Mouse (Mus musculus) lung, postnatal 14 days (tissue): ENCODE results near the gene Ptprb.
A peak's percentile ranks its signal among the peaks of the same experiment; 100 is the strongest.

ENCODE experiments used
- DNase-seq: peaks from one replicate; pipeline ENCODE4 v3.0.0; 2021

The Ptprb gene

DNA sequence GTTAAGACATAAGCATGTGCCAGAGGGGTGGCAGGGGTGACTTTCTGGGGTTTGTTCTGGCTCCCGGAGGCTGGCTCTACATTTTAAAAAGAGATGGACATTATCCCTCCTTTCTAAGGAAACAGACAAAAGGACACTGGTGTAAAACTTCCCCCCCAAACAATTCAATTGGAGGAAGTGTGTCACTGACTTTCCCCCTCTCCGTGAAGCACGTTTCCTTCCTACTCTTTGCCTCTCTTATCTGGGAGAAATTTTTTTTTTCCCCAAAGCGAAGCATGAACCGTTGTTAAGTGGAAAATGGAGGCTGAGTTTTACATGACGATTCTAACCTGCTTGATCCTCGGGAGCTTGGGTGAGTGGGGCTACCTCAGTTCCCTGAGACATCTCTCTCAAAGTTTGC lies at the start of gene Ptprb:
TSS of gene Ptprb (plus strand) at position 244 of the 400 bp plus-strand sequence.
- no peak for DNase-seq

DNA sequence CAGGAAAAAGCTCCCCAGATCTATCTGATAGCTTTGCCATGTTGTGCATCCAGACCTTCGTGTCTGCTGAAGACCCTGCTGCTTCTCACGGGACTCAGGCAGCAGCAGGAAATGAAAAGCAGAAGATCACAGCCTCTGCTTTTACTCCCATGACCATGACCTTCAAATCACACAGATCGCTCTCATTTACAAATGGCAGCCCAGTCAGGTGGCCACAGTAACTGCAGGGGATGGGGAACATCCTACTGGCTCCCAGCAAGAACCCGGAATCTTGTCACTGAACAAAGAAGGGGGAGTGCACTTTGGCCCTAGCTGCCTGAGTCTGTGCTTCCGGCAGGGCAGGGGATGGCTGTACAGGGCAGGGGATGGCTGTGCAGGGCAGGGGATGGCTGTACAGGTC lies 40.0 kb upstream of the Ptprb start:
- DNase-seq: no peak

DNA sequence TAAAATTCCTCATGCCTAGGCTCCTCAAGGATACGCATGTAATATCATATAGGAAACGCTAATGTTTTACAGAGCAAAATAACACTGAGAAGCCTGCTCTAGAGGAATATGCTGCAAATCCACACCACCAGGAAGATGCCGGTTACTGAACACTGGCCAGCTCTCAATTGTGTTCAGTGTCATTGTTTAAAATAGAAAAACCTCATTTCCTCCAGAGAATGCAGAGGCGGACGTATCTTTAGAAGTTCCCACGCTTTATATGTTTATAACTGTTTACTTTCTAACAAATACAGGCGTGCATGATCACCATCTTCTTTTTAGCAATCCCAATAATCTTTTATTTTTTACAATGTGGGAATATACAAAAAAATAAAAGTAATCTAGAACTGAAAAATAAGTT lies 33.1 kb upstream of the Ptprb start:
- DNase-seq: peak; percentile 13

DNA sequence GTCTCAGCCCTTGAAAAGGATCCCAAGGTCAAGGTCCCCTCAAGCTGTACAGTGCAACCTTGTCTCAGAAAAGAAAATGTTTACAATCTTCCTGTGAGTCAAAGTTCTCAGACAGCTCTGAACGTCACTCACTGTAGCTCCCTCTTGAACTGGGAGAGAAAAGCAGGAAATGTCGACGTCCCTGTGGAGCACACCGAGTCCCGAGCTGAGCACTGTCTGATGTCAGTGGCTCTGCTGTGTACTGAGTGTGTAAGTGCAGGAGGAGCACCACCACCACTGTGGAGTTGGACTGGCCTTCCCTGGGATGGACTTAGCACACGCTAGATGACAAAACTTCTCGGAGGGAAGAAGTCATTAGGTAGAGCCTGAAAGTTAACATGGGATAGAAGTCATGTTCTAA lies 31.9 kb upstream of the Ptprb start:
- no peak for DNase-seq

DNA sequence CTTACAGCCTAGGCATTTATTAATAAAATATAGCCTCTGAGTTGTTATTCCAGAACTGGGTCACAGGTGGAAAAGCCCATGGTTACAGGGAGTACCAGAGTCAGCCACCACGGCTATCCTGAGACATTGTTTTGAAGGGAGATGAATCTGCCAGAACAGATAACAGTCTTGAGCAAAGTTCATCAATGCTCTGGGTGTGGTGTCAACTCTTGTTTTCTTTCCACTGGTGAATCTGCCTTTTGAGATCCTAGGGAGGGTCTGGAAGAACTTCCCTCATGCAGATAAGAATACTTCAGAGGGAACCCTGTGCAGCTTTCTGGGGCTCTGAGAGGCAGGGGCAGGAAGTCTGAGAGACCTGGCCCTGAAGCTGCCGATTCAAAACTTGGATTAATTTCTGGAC lies 29.7 kb upstream of the Ptprb start:
- no peak for DNase-seq

DNA sequence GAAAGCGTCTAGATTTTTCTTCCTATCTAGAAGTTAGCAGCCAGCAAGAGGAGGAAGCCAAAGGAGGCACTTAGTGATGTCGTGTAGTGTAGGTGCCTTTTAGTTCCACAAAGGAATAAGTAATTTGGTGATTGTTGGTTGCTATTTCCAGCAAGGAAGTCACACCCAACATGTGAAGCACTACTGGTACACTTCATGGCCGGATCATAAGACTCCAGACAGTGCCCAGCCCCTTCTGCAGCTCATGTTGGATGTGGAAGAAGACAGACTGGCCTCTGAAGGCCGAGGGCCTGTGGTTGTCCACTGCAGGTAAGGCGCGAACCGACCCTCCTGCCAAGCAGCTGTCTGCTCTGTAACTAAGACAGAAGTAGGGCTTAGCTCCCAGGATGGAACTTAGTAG lies 22.7 kb upstream of the Ptprb start:
- DNase-seq: no peak

DNA sequence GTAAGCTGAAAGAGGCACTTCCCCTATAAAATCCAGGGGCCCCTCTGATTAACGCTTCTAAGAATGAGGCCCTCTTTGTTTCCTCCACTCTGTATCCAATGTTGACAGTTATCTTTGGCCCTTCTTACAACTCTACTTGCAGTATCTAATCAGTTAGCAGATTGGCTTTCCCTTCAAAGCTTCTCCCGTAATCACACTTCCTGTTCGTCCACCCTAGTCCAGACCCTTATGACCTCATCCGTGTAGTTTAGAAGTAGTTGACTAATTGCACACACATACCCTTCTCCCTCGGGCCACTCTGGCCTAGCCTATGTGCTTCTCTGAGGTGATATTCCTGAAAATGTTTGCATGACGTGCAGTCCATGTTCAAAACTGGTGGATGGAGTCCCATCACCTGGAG lies 21.4 kb upstream of the Ptprb start:
- DNase-seq: no peak

DNA sequence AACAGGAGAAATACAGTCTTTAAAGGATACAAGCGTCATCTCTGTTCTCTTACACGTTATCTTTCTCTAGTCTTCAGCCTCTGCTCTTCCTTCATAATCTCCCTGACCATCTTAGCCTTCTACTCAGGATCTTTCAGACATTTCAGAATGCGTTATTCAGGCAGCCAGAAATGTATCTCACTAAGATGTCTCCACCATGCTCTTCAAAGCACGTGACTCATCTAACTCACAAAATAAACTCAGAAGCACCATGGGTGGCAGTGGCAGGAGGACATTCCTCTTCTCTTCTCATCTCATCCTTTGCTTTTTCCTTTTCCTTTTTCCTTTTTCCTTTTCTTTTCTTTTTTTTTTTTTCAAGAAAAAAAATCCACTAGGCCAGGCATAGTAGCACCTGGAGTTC lies 16.0 kb upstream of the Ptprb start:
- DNase-seq: no peak

DNA sequence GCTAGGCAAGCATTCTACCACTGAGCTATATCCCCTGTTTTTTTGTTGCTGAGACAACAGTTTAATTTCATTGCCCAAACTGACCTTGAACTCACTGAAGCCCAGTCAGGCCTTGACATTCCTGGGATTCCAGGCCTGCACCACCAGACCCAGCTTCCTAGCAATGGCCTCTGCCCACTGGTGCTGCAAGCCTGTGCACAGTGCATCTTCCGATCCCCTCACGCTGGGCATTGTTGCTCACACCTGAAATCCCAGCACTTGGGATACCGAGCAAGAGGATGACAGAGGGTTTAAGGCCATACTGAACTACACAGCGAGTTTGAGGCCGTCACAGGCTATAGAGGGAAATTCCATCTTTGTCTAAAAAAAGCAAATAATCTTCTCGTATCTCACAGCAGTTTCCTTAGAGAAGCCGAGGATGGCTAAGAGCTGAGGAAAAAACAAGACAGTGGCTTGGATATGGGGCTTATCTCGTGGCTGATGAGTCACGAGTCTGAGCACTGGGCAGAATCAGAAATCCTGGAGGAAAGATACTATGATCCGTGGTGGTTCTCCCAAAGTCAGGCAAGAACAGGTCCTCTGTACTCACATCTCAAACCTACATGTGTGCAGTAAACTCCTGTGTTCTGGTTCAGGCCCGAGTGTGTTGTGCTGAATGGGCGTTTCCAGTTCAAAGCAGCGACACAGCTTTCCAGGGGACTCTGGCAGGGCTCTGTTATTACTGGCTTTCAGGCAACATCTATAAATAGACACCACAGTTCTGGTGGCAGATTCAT lies 14.5 kb upstream of the Ptprb start:
- no peak for DNase-seq

DNA sequence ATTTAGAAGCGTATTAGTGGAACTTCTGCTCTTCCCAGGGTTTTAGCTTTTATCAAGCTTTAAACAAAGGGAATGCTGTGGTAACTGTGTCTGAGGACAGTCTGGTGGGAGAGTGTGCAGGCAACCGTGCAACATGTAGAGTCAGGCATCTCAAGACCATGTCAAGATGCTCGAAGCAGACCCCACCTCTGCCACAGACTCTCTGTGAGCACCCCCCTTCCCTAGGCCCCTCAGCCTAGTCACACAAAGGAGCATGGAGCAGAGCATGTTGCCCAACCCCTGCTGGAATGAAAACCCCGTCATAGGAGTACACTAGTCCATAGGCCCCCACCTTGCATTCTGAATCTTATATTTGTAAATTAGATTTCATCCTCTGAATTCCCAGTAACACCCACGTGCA lies 13.8 kb upstream of the Ptprb start:
- DNase-seq: no peak

DNA sequence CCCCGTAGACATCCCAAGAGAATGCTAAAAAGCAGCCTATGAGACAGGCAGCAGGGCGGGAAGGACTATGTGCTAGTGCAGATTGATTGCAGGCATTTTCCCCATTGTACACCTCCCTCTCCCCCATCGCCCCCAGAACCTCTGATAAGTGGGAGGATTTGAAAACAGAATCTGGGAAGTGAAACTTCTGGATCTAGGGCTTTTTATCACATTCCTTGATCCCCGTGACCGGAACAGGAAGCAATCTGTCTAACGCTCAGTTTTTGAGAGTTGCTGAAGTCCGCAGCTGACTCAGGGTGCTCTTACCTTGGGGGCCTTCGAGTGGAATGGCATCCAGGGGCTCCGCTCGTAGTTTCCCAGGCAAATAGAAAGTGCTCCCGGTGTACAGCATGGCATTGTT lies 10.8 kb upstream of the Ptprb start:
- DNase-seq: no peak

DNA sequence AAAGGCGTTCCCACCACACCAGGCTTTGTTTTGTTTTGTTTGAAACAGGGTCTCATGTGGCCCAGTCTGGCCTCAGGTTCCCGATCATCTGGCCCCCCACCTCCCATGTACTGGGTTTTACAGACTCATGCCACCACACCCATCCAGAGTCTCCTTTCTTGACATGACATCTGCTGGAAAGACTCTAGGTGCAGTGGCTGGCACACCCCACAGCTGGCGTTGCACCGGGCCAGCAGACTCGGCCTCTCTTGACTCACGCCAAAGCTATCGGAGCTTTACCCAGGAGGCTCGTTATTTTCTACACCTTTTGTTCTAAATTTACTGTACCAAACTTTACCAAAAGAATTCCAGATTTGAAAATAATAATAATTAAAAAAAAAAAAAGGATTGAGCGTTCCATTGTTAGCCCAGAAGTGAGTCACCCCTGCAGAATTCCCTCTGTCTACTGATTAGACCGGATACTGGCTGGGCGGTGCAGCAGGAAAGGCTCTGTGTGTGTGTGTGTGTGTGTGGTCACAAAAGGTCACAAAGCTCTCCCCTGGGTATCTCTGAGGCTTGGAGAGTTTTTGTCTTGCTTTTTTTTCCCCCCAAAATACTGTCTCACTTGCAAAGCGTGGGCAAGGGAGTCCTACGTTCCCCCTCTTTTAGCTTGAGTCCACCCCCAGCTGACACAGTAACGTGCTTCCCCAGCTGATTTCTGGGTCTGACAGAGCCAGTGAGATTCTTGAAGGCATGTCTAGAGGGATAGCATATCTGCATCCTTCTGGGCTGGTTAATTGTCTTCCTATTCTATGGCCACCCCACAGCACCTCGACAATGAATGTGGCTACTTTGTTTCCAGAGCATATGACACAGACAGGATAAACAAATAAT lies 8.5 kb upstream of the Ptprb start:
- peak; percentile 58 for DNase-seq

DNA sequence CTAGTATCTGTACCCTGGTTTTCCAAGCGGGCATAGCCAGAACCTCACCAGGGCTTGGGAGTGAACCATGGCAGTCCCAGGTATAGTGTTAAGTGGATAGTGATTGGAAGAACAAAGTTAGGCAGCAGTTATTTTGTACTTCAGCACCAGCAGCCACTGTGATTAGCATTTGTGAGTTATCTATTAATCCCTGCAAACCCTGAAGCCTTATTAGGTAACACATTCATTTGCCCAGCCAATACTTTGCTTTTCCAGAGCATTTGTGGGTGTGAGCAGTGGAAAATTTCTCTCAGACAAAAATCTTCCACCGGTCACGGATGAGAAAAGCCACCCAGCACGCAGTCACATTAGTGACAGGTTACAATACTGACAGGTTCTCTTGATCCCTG lies 7.9 kb upstream of the Ptprb start:
- no peak for DNase-seq

DNA sequence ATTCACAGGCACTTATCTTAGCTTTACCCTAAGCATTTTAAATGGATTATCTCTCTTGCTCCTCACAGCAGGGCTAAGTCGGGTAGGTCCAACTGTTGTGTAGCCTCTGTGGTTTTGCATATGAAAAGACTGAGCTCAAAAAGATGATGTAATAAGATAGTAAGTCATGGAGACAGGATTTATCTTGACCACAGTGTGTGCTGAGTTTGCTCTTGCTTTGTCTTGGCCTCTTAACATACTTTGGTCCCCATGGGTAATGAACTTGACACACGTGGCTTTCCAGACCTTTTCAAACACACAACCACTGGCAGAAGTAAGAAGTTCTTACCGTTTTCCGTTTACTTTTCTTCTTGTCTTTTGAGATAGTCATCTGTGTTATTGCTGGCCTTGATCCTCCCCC lies 7.0 kb upstream of the Ptprb start:
- no peak for DNase-seq

DNA sequence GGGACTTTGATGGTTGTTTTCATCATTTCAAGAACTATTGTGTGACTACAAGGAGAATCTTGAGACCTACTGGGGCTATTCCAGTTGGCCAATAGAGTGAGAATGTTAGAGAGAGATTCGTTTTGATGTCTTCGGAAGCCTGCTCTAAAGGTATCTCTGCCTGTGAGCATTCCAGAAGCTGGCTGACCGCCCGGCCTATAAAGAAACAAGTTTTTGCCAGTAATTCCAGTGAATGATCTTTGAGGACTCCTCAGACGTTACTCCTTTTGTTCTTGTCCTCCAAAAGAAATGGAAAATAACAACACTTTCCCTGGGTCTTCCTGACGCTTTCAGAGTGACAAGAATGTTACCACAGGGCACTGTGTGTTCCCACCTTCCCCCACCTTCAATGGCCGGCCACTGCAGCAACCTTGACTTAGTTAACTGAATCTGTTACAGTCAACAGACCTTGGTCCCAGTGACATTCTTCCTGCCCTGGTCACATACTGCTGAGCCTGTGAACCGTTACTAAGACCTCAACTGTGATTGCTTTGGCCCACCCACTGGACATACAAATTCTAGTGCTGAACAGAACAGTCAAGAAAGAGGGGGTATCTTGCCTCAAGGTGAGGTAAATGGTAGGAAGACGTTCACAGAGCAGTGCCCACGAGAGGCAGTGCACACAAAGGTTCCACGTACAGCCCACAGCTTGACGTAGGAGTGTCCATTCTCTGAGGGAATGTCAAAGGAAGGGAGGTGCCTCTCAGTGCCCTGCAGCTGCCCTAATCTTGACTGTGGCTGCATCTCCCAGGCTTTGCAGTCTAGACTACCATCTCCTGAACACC lies 4.5 kb upstream of the Ptprb start:
- DNase-seq: no peak

DNA sequence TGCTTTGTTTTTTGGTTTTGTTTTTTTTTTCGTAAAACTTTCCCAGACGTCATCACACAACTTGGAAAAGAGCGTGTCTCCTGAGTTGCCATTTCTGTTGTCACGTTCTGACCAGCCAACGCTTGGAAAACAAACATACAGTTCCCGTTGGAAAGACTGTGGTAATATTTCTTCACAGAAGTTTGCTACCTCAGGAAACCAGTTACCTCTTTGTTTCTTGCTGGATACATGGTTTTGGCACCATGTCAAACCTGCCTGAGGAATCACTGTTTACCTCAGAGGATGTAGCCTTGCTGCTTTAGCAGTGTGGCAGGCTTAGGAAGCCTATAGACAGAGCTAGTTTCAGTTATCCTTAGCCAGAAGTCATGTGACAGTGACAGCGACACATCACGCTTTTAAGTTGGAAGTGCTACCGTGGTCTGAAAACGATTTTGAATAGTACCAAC lies 3.8 kb upstream of the Ptprb start:
- no peak for DNase-seq

DNA sequence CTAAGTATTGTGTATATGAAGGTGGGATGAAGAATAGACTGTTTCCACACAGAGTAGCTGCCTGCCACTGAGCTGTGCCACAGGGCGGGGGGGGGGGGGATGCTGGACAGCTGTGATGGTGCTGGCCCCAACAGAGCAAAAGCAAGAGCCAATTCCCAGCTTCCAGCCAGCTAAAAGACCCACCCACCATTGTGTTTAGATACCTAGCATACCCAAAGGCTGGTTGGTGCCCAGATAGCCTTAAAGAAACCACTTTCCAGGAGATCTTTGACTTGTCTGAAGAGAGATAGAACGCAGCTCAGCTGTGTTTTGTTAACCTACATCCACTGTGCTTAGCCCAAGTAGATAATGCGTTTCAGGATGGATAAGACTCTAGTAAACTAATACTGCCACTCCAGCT lies 3.2 kb upstream of the Ptprb start:
- DNase-seq: no peak

DNA sequence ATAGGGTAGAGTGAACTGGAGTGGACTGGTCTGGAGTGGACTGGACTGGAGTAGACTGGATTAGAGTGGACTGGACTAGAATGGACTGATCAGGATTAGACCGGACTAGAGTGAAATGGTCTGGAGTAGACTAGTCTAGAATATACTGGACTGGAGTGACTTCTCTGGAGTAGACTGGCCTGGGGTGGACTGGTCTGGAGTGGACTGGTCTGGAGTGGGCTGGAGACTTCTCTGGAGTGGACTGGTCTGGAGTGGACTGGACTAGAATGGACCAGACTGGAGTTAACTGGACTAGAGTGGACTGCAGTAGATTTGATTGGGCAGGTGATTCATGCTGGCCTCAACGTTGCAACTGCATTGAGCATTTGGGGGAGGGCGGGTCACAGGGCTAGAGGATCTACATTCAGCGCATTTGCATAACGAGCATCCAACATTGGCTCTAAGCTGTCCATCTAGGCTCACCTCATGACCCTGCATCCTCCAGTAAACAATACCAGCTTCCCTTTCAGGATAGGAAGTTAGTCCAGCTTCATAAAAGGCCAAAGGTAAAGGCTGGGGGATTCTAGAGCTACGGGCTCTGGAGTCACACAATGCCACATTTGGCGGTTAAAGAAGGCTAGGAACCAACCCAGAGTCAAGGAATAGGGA lies 11.5 kb downstream of the Ptprb start:
- DNase-seq: no peak

DNA sequence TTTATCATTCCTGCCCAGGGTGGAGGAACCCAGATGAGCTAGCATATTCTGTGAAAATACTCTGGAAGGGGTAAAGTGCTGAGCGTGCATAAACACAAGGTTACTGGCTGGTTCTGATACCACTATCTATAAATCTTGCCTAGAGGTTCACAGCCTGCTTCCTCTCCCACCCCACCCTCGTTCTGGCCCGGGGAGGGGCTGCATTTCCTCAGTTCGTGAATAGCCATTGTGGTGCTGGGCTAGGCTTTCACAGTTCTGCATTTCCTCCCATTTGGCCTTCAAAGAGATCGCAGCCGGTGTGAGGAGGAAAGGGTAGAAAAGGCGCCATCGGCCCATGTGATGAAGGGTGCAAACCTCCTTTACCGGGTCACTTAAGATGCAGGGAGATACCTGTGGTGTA lies 12.8 kb downstream of the Ptprb start:
- DNase-seq: peak; percentile 57

DNA sequence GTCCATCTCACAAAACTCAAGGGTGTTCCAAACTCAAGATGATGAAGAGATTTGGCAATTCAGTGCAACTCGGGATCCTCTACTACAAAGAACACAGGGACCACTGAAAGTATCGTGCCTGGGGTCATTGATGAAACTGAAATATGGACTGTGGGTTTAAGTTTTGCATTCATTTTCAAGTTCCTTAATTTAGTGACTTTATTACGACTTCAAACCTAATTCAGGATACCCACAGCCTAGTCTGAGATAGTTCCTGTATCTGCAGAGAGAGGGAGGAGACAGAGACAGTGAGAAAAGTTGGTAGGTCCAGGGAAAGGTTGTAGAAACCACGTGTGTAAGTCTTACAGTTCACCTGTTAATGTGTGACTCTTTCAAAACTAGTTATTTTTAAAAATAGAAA lies 15.2 kb downstream of the Ptprb start:
- no peak for DNase-seq

DNA sequence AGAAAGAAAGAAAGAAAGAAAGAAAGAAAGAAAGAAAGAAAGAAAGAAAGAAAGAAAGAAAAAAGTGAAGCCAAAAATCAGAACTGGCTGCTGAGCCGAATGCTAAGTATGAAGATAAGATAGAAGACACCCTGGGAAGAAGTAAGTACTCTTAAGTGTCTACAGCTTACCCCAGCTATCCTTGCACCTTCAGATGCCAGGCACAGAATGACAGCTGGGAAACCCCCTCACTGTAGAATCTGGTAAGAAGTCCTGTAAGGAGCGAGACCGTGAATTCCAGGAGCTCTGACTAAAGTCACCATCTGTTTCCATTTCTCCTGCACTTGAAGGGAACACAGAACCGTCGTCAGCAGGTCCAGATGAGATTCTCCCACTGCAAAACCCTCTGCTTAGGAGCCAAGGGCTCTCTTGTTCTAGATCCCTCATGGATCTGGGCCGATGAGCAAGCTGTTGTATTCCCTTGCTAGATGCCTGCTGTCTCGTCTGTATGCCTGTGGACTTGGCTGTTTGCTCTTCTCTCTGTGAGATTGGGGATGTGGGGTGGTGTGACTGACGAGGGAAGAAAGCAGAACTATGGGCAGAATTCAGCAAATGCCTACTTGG lies 15.9 kb downstream of the Ptprb start:
- no peak for DNase-seq

DNA sequence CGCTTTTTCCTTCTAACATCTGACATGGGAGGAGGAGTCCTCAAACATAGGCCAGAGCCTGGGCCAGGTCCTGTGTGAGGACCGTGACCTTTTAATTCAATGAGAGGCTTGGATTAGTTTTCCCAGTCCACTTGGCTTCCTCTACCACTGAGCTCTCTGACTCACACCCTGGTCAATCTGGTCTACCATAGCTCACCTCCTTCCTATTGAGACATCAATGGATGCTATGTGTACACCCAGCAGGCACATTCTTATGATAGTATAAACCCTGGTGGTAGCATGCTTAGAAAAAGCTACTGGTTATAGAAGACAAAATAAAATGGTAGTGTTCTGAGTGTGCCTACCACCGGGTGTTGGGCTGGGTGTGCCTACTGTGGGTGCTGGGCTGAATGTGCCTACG lies 21.1 kb downstream of the Ptprb start:
- DNase-seq: no peak

DNA sequence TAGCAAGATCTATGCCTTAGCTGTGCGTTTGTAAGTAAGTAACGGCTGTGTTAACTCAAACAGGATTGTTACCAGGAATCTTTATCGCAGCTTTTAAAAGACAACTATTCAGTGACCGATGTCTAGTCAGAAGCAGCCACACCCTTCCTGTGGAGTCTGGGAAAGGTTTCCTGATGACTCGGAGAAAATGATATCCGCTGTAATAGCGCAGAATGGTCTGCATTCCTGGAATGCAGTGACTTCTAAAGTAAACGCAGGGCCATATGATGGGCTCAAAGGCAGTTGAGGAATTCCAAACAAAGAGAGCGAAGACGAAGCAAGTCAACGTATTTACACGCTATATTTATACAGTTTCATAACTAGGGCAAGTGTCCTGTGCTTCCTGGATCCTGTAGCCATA lies 22.5 kb downstream of the Ptprb start:
- no peak for DNase-seq
